Mouse (Mus musculus): ENCODE measurements around the gene Fam151a. TPM values are rescaled to one million over a fixed set of nuclear protein-coding genes. Genes with fewer than 3 reads are reported as not detected.
A peak's percentile ranks its signal among the peaks of the same experiment; 100 is the strongest.
"Not testable (repeated sequence)": the region's sequence is repeated elsewhere in the genome, so short reads cannot be mapped to it uniquely, and the experiment has no call there.

Gene Fam151a
- polyA plus RNA-seq, 1 experiment from 2014 or later: 0.49 TPM

DNA sequence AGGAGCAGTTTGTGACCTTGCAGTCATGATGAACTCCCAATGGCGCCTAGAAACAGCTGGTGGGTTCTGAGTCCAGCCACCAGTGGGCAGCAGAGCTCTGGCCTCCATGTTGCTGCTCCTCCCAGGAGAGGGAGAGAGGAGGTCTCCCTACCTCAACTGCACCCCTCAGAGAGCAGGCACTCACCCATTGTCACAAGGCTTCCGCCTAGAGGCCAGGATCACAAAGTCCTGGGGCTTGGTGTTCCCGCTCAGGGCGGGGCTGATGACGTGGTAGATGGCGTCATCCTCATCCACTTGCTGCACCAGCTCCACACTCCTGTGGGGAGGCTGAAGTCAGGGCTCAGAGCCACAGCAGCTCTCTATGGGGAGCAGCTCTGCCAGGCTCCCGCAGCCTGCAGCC is 16.0 kb downstream of the Fam151a start:
- Histone ChIP-seq H3K27ac (replicated peaks; ENCODE audit: low read depth, low read length) (no peak overlapping the region), H3K36me3 (ENCODE audit: control insufficient read depth, insufficient read depth, low read length) (no peaks in the 10 kb centered on the region), H3K4me2 (ENCODE audit: low read depth, low read length) (peak overlapping the region; percentile 45), H3K4me1 (ENCODE audit: control insufficient read depth, insufficient read depth, low read length) (peaks cover 3% of the 10 kb centered on the region; the same call in 1 of the 2 replicates), H3K4me3 (ENCODE audit: low read depth, low read length) (peak overlapping the region; percentile 5; the same call in 1 of the 2 replicates), H3K9ac (ENCODE audit: low read depth, low read length) (0 out of 2 replicates have a peak overlapping the region, but pooled peaks have one; percentile 35), H3K9me3 (ENCODE audit: control insufficient read depth, low read length) (no peaks in the 10 kb centered on the region), H3K27me3 (replicated peaks; ENCODE audit: control insufficient read depth, insufficient read depth, low read length) (no peaks in the 10 kb centered on the region)
- DNase-seq (ENCODE audit: low spot score): peak; percentile 80
- 9% methylated on average over 7 of the region's 7 CpGs for WGBS
- ATAC-seq (ENCODE audit: low read depth): peak; percentile 89

DNA sequence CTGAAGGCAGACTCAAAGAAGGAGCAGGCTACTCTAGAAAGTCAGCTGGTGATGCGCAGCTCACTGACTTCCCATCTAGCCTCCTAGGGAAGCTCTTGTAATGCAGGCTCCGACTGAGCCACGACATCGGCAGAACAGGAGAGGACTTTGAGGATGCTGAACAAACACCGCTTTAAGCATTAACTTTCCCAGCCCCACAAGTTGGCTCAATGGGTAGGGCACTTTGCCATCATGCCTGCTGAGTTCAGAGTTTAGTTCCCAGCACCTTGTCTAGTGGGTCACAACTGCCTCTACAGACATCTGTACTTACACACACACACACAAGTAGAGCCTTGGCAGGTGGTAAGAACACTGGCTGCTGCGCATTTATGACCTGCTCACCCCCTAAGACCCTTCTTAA is 18.0 kb downstream of the Fam151a start:
- no peak for ATAC-seq (ENCODE audit: low read depth)

DNA sequence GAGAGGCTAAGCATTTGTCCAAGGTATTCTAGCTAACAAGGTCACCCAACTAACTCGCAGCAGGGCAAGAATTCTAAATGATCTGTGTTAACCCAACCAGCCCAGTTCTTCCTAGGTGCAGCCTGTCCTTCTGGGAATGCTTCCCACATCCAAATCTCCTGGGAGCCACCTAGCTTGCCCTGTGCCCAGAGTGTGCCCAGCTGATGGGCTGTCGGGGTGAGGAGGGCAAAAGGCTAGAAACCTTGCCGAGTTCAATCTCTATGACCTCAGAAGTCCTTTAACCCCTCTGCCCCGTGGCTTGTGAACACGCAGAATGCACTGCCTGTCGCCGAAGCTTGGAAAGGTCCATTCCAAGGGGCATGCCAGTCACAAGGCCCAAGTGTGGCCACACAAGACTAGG is 30.5 kb downstream of the Fam151a start:
- Histone ChIP-seq H3K4me1 (ENCODE audit: control insufficient read depth, insufficient read depth, low read length) (no peaks in the 10 kb centered on the region), H3K4me3 (ENCODE audit: low read depth, low read length) (no peak overlapping the region), H3K36me3 (ENCODE audit: control insufficient read depth, insufficient read depth, low read length) (no peaks in the 10 kb centered on the region), H3K27ac (replicated peaks; ENCODE audit: low read depth, low read length) (no peak overlapping the region), H3K9ac (ENCODE audit: low read depth, low read length) (no peak overlapping the region), H3K9me3 (ENCODE audit: control insufficient read depth, low read length) (no peaks in the 10 kb centered on the region), H3K4me2 (ENCODE audit: low read depth, low read length) (no peak overlapping the region), H3K27me3 (replicated peaks; ENCODE audit: control insufficient read depth, insufficient read depth, low read length) (no peaks in the 10 kb centered on the region)
- DNase-seq (ENCODE audit: low spot score) (no peak), ATAC-seq (ENCODE audit: low read depth) (no peak)
- WGBS: 63% methylated on average over 7 of the region's 7 CpGs

More for the DNA sequence above, 18.0 kb downstream of the Fam151a start:
- H3K4me2 ChIP-seq (ENCODE audit: low read depth, low read length): no peak overlapping the region
- H3K27ac ChIP-seq (replicated peaks; ENCODE audit: low read depth, low read length): no peak overlapping the region
- WGBS: 95% methylated on average over 6 of the region's 6 CpGs
- no peaks in the 10 kb centered on the region for H3K9me3 ChIP-seq (ENCODE audit: control insufficient read depth, low read length)
- no peaks in the 10 kb centered on the region for H3K27me3 ChIP-seq (replicated peaks; ENCODE audit: control insufficient read depth, insufficient read depth, low read length)
- no peak overlapping the region for H3K4me3 ChIP-seq (ENCODE audit: low read depth, low read length)
- DNase-seq (ENCODE audit: low spot score): no peak
- no peaks in the 10 kb centered on the region for H3K36me3 ChIP-seq (ENCODE audit: control insufficient read depth, insufficient read depth, low read length)
- peaks cover 3% of the 10 kb centered on the region; the same call in 1 of the 2 replicates for H3K4me1 ChIP-seq (ENCODE audit: control insufficient read depth, insufficient read depth, low read length)
- H3K9ac ChIP-seq (ENCODE audit: low read depth, low read length): no peak overlapping the region

DNA sequence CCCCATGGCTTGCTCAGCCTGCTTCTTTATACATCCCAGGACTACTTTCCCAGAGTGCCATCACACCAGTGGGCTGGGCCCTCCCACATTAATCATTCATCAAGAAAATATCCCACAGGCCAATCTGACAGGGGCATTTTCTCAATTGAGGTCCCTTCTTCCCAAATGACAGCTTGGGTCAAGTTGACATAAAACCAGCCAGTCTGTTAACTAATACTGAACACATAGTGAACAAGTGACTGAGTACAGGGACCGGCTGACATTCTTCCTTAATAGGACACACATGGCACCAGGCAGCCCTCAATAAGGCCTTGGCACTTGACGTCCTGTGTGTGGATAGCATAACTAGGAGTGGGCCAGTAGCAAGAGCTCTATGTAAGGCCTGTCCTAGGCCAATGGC is 35.6 kb downstream of the Fam151a start:
- no peak for ATAC-seq (ENCODE audit: low read depth)
- Histone ChIP-seq H3K27ac (replicated peaks; ENCODE audit: low read depth, low read length) (no peak overlapping the region), H3K4me2 (ENCODE audit: low read depth, low read length) (no peak overlapping the region), H3K27me3 (replicated peaks; ENCODE audit: control insufficient read depth, insufficient read depth, low read length) (no peaks in the 10 kb centered on the region), H3K9ac (ENCODE audit: low read depth, low read length) (no peak overlapping the region), H3K9me3 (ENCODE audit: control insufficient read depth, low read length) (no peaks in the 10 kb centered on the region), H3K4me1 (ENCODE audit: control insufficient read depth, insufficient read depth, low read length) (no peaks in the 10 kb centered on the region), H3K36me3 (ENCODE audit: control insufficient read depth, insufficient read depth, low read length) (no peaks in the 10 kb centered on the region), H3K4me3 (ENCODE audit: low read depth, low read length) (no peak overlapping the region)
- 29% methylated on average over 2 of the region's 2 CpGs for WGBS
- no peak for DNase-seq (ENCODE audit: low spot score)

DNA sequence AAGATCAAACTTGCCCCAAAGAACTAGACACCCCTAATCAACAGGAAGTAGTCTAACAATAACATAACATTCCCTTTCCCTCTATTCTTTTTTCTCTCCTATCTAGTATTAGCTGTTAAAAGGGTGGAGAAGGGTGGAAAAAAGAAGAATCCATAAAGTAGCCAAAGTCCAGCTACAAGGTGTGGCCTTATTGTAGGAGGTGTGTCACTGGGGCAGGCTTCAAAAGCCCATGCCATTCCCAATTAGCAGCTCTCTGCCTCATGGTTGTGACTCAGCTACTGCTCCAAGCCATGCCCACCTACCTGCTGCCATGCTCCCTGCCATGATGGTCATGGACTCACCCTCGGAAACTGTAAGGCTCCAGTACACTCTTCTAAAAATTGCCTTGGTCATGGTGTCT is 38.9 kb downstream of the Fam151a start:
- whole genome bisulfite sequencing: 96% methylated on average over 1 of the region's 1 CpGs
- Histone ChIP-seq H3K9me3 (ENCODE audit: control insufficient read depth, low read length) (no peaks in the 10 kb centered on the region), H3K4me2 (ENCODE audit: low read depth, low read length) (no peak overlapping the region), H3K4me1 (ENCODE audit: control insufficient read depth, insufficient read depth, low read length) (no peaks in the 10 kb centered on the region), H3K4me3 (ENCODE audit: low read depth, low read length) (no peak overlapping the region), H3K9ac (ENCODE audit: low read depth, low read length) (no peak overlapping the region), H3K27ac (replicated peaks; ENCODE audit: low read depth, low read length) (no peak overlapping the region), H3K36me3 (ENCODE audit: control insufficient read depth, insufficient read depth, low read length) (no peaks in the 10 kb centered on the region), H3K27me3 (replicated peaks; ENCODE audit: control insufficient read depth, insufficient read depth, low read length) (no peaks in the 10 kb centered on the region)
- no peak for DNase-seq (ENCODE audit: low spot score)
- ATAC-seq (ENCODE audit: low read depth): no peak

DNA sequence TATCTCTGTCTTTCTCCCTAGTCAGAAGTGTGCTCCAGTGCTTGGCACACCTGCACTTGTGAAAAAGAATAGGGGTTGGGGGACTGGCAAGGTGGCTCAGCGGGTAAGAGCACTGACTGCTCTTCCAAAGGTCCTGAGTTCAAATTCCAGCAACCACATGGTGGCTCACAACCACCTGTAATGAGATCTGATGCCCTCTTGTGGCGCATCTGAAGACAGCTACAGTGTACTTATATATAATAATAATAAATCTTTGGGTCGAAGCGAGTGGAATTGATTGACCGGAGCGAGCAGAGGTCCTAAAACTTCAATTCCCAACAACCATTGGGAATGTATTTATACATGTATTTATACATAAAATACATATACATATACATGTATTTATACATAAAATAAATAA is 42.1 kb downstream of the Fam151a start:
- not testable (repeated sequence) for H3K27ac ChIP-seq (replicated peaks; ENCODE audit: low read depth, low read length); H3K4me2 ChIP-seq (ENCODE audit: low read depth, low read length); ATAC-seq (ENCODE audit: low read depth); H3K9me3 ChIP-seq (ENCODE audit: control insufficient read depth, low read length); H3K36me3 ChIP-seq (ENCODE audit: control insufficient read depth, insufficient read depth, low read length); H3K27me3 ChIP-seq (replicated peaks; ENCODE audit: control insufficient read depth, insufficient read depth, low read length); DNase-seq (ENCODE audit: low spot score); H3K4me3 ChIP-seq (ENCODE audit: low read depth, low read length); H3K9ac ChIP-seq (ENCODE audit: low read depth, low read length)
- H3K4me1 ChIP-seq (ENCODE audit: control insufficient read depth, insufficient read depth, low read length): peaks cover 12% of the 10 kb centered on the region
- 87% methylated on average over 6 of the region's 6 CpGs for WGBS

DNA sequence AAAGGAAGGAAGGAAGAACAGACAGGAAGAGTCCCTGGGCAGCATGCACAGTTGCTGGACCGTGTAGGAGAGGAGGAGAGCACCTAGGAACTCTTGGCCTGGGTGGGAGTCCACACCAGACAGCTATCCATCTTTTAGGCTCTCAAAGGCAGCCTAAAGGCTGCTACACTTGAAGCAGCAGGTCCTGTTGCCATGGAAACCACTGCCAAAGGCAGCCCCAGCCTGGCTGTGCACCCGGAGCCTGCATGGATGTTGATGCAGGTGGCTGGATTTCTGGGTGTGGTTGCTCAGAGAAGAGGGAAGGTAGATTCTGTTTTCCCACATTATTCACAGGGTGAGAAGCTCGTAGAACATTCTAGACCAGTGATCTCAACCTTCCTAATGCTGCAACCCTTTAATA is 43.3 kb downstream of the Fam151a start:
- ATAC-seq (ENCODE audit: low read depth) (no peak), DNase-seq (ENCODE audit: low spot score) (peak; percentile 81)
- 34% methylated on average over 3 of the region's 3 CpGs for WGBS
- no peak overlapping the region for H3K4me2 ChIP-seq (ENCODE audit: low read depth, low read length)
- H3K4me1 ChIP-seq (ENCODE audit: control insufficient read depth, insufficient read depth, low read length): peaks cover 12% of the 10 kb centered on the region
- no peaks in the 10 kb centered on the region for H3K9me3 ChIP-seq (ENCODE audit: control insufficient read depth, low read length)
- no peaks in the 10 kb centered on the region for H3K27me3 ChIP-seq (replicated peaks; ENCODE audit: control insufficient read depth, insufficient read depth, low read length)
- no peak overlapping the region for H3K9ac ChIP-seq (ENCODE audit: low read depth, low read length)
- no peak overlapping the region for H3K4me3 ChIP-seq (ENCODE audit: low read depth, low read length)
- no peaks in the 10 kb centered on the region for H3K36me3 ChIP-seq (ENCODE audit: control insufficient read depth, insufficient read depth, low read length)
- no peak overlapping the region for H3K27ac ChIP-seq (replicated peaks; ENCODE audit: low read depth, low read length)

DNA sequence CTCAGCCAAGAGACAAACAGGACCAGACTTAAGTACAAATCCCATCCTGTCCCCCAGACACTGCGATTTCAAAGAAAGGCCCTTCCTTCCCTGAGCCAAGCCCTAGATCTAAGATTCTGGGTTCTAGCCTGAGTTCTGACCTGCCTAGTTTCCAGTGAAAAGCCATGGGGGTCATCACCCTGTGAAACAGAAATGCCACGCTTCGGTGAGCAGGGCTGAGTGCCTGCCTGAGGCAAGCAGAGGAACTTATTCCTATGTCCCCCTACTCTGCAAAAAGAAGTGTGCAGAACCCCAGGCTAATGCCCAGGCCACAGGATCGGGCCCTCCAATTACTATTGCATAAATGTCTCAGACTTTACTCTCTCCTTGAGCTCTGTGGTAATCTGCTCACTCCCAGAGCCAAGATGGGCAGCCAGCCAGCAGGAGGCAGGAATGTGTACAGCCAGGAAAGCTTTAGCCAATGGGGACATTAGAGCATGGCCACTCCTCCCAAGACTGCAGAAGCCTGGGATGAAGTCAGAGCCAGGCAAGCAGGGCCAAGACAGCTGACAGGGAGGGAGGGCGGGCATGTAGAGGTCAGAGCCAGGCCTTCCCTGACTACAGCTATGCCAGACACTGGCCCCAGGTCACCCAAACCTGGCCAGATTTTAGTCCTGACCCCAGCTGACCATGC is 44.6 kb downstream of the Fam151a start:
- H3K27ac ChIP-seq (replicated peaks; ENCODE audit: low read depth, low read length): peak overlapping the region; percentile 71
- no peaks in the 10 kb centered on the region for H3K27me3 ChIP-seq (replicated peaks; ENCODE audit: control insufficient read depth, insufficient read depth, low read length)
- DNase-seq (ENCODE audit: low spot score): peak; percentile 98
- H3K36me3 ChIP-seq (ENCODE audit: control insufficient read depth, insufficient read depth, low read length): no peaks in the 10 kb centered on the region
- no peak overlapping the region for H3K4me2 ChIP-seq (ENCODE audit: low read depth, low read length)
- WGBS: 36% methylated on average over 4 of the region's 5 CpGs
- ATAC-seq (ENCODE audit: low read depth): peak; percentile 95
- no peaks in the 10 kb centered on the region for H3K9me3 ChIP-seq (ENCODE audit: control insufficient read depth, low read length)
- H3K4me1 ChIP-seq (ENCODE audit: control insufficient read depth, insufficient read depth, low read length): peaks cover 19% of the 10 kb centered on the region
- no peak overlapping the region for H3K4me3 ChIP-seq (ENCODE audit: low read depth, low read length)
- H3K9ac ChIP-seq (ENCODE audit: low read depth, low read length): no peak overlapping the region; the same call in 1 of the 2 replicates

DNA sequence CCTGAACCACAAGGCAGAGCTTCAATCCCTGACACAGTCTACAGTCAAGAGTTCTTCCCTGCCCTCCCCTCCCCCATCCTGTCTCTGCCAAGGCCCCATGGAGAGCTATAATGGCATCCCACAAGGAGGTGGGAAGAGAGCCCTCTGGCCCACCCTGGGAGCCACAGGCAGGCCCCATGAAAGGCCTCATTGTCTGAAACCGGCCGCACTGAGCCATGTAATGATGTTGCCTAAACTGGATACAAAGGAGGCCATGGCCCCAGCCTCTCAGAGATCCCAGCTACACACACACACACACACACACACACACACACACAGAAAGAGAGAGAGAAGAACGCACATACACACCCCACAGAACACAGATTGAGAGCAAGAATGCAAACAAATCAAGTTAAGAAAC is 46.4 kb downstream of the Fam151a start:
- 10% methylated on average over 3 of the region's 3 CpGs for WGBS
- Histone ChIP-seq H3K27me3 (replicated peaks; ENCODE audit: control insufficient read depth, insufficient read depth, low read length) (no peaks in the 10 kb centered on the region), H3K9ac (ENCODE audit: low read depth, low read length) (no peak overlapping the region), H3K27ac (replicated peaks; ENCODE audit: low read depth, low read length) (peak overlapping the region; percentile 39; the same call in 1 of the 2 replicates), H3K4me1 (ENCODE audit: control insufficient read depth, insufficient read depth, low read length) (peaks cover 31% of the 10 kb centered on the region), H3K36me3 (ENCODE audit: control insufficient read depth, insufficient read depth, low read length) (no peaks in the 10 kb centered on the region), H3K9me3 (ENCODE audit: control insufficient read depth, low read length) (no peaks in the 10 kb centered on the region), H3K4me3 (ENCODE audit: low read depth, low read length) (no peak overlapping the region), H3K4me2 (ENCODE audit: low read depth, low read length) (no peak overlapping the region)
- peak; percentile 84 for DNase-seq (ENCODE audit: low spot score)
- peak; percentile 74 for ATAC-seq (ENCODE audit: low read depth)
